Mouse (Mus musculus): ENCODE data around the gene Acer1.

Acer1 gene

DNA sequence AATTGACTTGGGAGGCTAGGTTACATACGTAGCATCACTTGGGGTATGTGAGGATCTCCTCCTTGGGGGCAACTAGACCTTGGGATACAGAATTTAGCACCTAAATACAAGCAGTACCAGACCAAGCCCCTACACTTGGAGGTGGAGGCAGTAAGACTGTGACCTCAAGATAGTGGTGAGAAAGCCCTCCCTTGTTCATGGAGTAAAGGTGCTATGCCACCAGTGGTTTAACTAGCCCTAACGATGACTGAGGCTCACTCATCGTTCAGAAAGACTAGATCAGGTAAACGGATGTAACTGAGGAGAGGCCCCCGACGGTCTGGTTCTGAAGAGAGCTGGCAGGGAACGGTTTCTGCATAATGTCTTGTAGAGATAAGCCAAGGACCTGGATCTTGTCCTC is 45.2 kb downstream of the Acer1 start:
- DNase-seq: no peak

GRCm38 (mm10) chr17:56935363-56936131 is 46.4 kb downstream of the Acer1 start, which contains the start of gene Mllt1:
TSS of gene Mllt1 (minus strand) at chr17:56935415.
- DNase-seq: peak; percentile 99

DNA sequence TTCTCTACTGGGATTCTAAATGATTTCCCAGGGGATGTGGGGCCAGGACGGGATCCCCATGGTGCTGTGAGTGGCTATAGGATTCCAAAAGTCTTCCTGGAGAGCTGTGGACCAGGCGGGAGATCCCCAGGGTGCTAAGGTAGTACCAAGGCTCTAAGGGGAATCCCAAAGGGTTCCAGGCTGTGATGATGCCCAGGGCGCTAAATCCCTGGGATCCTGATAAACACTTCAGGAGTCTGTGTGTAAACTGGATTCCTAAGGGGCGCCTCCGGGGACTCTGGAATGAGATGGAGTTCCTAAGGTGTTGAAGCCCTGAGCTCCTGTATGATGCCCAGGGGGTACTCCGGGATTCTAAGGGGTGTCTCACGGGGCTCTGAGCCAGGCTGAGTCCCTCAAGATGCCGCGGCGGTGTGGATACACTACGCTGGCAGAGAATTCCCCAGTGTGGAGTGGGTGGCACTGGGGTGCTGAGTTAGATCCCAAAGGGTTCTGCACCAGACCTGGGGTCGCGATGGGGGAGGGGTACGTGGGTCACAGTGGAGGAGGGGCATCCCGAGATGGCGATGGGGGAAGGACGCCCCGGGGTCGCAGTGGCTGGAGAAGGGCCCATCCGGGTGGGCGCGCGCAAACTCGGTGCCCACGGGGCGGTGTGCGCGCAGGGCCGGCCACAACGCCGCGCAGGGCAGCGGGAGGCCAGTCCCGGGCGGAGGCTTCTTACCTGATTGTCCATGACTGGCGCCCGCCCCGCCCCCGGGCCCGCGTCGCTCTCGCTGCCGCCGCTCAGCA is 47.2 kb downstream of the Acer1 start:
- DNase-seq: peak; percentile 19

GRCm38 (mm10) chr17:56933395-56933794 is 48.5 kb downstream of the Acer1 start:
- no peak for DNase-seq

- DNase-seq: peak; percentile 69
Observed at GRCm38 (mm10) chr17:56930026-56930425, 51.9 kb downstream of the Acer1 start.

- no peak for DNase-seq
Observed at GRCm38 (mm10) chr17:56929530-56929929, 52.4 kb downstream of the Acer1 start.

- no peak for DNase-seq
Observed at GRCm38 (mm10) chr17:56929101-56929500, 52.8 kb downstream of the Acer1 start.

GRCm38 (mm10) chr17:56925998-56926397 is 55.9 kb downstream of the Acer1 start:
- no peak for DNase-seq

- DNase-seq: peak; percentile 58
Observed at GRCm38 (mm10) chr17:56919725-56920124, 62.2 kb downstream of the Acer1 start.

GRCm38 (mm10) chr17:56917166-56917565 is 64.8 kb downstream of the Acer1 start:
- DNase-seq: no peak

DNA sequence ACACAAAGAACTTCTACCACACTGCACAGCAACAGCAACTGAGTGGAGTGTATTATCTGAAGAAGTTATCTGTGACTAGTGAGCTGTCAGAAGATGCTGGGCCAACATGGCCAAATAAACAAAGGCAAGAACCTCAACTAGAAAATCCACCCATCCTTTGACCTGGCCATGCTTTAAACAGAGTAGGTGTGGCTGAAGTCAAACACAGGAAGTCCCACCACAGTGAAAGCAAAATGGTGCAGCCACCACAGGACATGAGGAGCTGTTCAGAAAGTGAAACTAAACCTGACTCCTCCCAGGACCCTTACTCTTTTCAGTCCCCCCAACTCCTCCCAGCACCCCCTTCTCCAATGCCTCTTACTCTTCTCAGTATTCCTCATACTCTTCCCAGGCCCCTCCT is 68.5 kb downstream of the Acer1 start:
- no peak for DNase-seq

GRCm38 (mm10) chr17:56913023-56913422 is 68.9 kb downstream of the Acer1 start:
- no peak for DNase-seq

DNA sequence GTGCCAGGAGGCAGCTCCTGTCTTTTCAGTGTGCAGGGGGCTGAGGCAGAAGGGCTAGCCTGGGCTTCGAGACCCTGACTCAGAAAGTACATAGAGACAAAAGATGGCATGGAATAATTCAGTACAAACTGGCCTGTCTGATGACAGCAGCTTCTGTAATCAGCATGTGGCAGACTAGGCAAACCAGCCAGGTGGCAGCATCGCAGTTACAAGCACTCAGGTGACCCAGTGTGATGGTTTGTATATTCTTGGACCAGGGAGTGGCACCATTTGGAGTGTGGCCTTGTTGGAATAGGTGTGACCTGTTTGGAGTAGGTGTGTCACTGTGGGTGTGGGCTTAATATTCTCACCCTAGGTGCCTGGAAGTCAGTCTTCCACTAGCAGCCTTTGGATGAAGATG is 72.2 kb downstream of the Acer1 start:
- DNase-seq: peak; percentile 70

DNA sequence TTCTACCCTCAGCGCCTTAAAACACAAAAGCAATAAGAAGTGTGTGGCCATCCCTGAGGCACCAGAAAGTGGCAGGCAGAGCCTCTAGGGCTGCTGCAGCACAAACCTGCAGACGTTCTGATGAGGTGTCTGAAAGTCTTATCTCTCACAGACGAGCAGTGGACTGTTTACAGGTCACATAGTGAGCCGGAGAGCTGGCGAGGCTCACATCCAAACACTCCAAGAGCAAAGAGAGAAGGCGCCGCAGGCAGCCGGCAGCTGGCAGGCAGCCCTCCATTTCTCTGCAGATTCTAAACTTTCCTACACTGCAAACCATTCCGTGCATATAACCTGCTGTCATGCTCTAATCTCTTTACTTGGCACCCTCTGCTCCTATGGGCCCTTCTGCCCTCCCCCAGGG is 74.0 kb downstream of the Acer1 start:
- DNase-seq: peak; percentile 51

DNA sequence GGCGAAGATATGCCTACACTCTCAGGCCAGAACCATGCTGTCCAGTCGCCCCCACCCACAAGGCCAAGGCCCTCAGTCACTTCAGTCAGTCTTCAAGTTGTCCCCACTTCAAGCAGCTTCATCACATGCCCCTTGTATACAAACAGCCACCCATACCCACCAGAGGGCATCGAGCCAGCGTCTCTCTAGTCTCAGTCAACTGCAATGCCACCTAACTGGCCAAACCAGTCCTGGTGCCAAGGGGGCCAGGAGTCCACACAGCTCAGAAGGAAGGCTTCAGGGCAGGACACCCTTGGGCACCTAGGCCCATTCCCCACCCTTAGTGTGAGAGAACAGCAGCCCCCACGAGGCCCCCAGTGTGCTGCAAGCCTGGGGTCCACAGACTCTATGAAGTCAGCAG is 74.8 kb downstream of the Acer1 start:
- peak; percentile 94 for DNase-seq

GRCm38 (mm10) chr17:56906166-56906565 is 75.8 kb downstream of the Acer1 start:
- DNase-seq: no peak

All from lung, postnatal 36 days (tissue).